Mouse (Mus musculus): ENCODE data around the gene Ankrd13c.

Ankrd13c gene

GRCm38 (mm10) chr3:157938585-157938984, 8.5 kb upstream of the Ankrd13c start:
- in situ Hi-C loops (cut with MboI; ENCODE audit: low pct_unique_long_range_greater_than_20kb in 1 of 2, low sequenced_read_pairs in 2 of 2, unreplicated experiment in 1 of 2): no loop called here

DNA sequence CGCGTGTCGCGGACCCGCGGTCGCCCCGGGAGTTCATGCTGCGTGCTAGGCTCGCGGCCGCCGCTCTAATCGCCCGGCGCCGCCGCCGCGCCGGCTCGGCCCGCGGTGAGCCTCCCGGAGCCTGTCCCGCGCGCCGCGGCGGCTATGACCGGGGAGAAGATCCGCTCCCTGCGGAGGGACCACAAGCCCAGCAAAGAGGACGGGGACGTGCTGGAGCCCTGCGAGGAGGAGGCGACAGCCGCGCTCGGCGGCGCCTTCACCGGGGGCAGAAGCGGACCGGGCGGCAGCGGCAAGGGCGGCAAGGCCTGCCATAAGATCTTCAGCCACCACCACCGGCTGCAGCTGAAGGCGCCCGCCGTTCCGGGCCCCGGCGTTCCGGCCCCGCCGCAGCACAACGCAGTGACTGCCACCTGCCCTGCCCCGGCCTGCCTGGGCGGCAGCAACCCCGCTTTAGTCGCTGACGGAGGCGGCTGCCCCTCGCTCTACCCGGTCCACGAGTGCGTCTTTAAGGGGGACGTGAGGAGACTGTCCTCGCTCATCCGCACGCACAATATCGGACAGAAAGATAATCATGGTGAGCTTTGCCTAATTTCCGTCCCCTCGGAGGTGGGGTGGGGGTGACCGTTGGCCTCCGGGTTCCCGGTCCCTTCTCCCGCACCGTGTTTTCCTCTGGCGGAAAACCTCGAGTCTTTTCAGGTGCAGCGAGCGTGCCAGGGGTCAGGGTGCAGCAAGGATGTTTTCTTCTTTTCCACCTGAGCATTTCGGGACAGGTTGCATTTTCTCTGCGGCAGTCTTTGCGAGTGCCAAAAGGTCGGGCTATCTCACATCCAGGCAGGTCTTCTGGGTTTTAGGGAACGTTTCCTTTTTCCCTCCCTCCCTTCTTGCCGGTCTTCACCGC, 593 bp downstream of the Ankrd13c start:
- in situ Hi-C loops (cut with MboI; ENCODE audit: low pct_unique_long_range_greater_than_20kb in 1 of 2, low sequenced_read_pairs in 2 of 2, unreplicated experiment in 1 of 2): no loop called here

GRCm38 (mm10) chr3:157952716-157953115, 5.7 kb downstream of the Ankrd13c start:
- in situ Hi-C loops (cut with MboI; ENCODE audit: low pct_unique_long_range_greater_than_20kb in 1 of 2, low sequenced_read_pairs in 2 of 2, unreplicated experiment in 1 of 2): no loop called here

DNA sequence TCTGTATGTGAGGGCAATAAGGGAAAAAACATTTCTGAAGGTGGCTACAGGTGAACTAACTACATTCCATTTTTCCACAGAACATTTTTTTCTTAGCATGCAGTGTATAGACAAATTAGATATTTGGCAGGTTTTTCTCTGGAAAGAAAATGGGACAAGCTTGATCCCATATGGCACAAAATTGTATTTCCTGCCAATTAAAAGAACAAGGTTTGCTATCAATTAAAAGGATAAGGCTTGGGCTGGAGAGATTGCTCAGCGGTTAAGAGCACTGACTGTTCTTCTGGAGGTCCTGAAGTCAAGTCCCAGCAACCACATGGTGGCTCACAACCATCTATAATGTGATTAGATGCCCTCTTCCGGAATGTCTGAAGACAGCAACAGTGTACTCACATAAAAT, 8.4 kb downstream of the Ankrd13c start:
- in situ Hi-C loops (cut with MboI; ENCODE audit: low pct_unique_long_range_greater_than_20kb in 1 of 2, low sequenced_read_pairs in 2 of 2, unreplicated experiment in 1 of 2): no loop called here

DNA sequence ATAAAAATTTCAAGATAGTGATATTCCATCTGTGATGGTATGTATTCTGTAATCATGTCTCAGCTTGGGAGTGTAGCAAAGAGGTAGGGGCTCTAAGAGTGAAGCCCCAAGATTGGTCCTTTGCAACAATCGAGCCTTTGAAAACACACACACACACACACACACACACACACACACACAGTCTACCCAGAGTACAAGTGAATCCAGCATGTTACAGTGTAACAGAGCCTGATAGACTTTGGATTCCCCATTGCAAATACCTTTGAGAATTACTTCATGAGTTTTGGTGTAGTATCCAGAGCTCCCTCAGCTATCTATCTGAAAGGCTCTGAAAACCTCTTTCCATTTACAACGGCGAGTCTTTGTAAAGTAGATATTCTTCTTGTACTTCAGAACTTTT, 9.2 kb downstream of the Ankrd13c start:
- in situ Hi-C loops (cut with MboI; ENCODE audit: low pct_unique_long_range_greater_than_20kb in 1 of 2, low sequenced_read_pairs in 2 of 2, unreplicated experiment in 1 of 2): no loop called here

DNA sequence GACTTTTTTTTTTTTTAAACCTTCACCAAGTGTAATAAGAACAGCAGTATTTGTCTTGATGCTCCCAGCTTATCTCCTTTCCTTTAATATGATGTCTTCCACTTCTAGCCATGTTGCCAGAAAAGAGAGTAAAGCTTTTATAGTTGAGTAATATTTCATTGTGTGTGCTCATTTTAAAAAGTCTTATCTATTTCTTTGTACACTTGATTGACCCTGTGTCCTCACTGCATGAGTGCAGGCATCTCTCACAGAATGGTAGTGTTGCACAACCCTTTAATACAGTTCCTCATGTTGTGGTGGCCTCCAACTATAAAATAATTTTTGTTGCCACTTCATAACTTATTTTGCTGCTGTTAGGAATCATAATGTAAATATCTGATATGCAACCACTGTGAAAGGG, 10.3 kb downstream of the Ankrd13c start:
- in situ Hi-C loops (cut with MboI; ENCODE audit: low pct_unique_long_range_greater_than_20kb in 1 of 2, low sequenced_read_pairs in 2 of 2, unreplicated experiment in 1 of 2): no loop called here

- in situ Hi-C loops (cut with MboI; ENCODE audit: low pct_unique_long_range_greater_than_20kb in 1 of 2, low sequenced_read_pairs in 2 of 2, unreplicated experiment in 1 of 2): no loop called here
Measured at GRCm38 (mm10) chr3:157971151-157971550, 24.1 kb downstream of the Ankrd13c start.

GRCm38 (mm10) chr3:157973236-157973635, 26.2 kb downstream of the Ankrd13c start:
- in situ Hi-C loops (cut with MboI; ENCODE audit: low pct_unique_long_range_greater_than_20kb in 1 of 2, low sequenced_read_pairs in 2 of 2, unreplicated experiment in 1 of 2): no loop called here

DNA sequence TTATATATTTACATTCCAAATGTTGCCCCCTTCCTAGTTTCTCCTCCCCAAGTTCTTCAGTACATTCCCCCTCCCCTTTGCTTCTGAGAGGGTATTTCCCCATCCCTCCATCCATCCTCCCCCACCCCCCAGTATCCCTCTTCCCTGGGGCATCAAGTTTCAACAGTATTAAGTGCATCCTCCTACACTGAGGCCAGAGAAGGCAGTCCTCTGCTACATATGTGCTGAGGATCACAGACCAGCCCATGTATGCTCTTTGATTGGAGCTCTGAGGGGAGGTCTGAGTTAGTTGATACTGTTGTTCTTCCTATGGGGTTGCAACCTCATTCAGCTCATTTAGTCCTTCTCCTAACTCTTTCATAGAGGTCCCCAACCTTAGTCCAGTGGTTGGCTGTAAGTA, 32.6 kb downstream of the Ankrd13c start:
- in situ Hi-C loops (cut with MboI; ENCODE audit: low pct_unique_long_range_greater_than_20kb in 1 of 2, low sequenced_read_pairs in 2 of 2, unreplicated experiment in 1 of 2): no loop called here

DNA sequence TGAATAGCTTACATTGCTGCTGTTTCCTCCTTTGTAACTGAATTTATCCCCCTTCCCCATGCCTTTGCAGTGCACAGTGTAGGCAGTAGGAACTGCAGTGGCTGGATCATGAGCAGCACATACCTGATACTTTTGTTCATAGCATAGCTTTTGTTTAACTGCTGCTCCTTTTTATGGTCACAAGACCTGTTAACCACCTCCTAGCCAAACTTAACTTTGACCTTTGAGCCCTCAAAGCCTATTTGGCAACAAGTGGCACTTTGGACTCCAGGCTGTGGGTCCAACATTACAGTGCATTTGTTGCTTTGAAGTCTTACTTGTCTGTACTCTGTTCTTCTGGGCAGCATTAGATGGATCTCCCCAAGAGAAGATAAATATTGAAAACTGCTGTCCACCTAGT, 46.3 kb downstream of the Ankrd13c start:
- in situ Hi-C loops (cut with MboI; ENCODE audit: low pct_unique_long_range_greater_than_20kb in 1 of 2, low sequenced_read_pairs in 2 of 2, unreplicated experiment in 1 of 2): no loop called here

GRCm38 (mm10) chr3:157995726-157996125, 48.7 kb downstream of the Ankrd13c start:
- in situ Hi-C loops (cut with MboI; ENCODE audit: low pct_unique_long_range_greater_than_20kb in 1 of 2, low sequenced_read_pairs in 2 of 2, unreplicated experiment in 1 of 2): no loop called here

GRCm38 (mm10) chr3:157998742-157999369, 51.8 kb downstream of the Ankrd13c start:
- in situ Hi-C loops (cut with MboI; ENCODE audit: low pct_unique_long_range_greater_than_20kb in 1 of 2, low sequenced_read_pairs in 2 of 2, unreplicated experiment in 1 of 2): no loop called here

- in situ Hi-C loops (cut with MboI; ENCODE audit: low pct_unique_long_range_greater_than_20kb in 1 of 2, low sequenced_read_pairs in 2 of 2, unreplicated experiment in 1 of 2): loop anchor here in 1 of 2 experiments (25.0 kb wide), 1 partner anchor 471 kb away; the partner anchor contains the start of gene Zranb2
Measured at GRCm38 (mm10) chr3:158008647-158009046, 61.6 kb downstream of the Ankrd13c start.

DNA sequence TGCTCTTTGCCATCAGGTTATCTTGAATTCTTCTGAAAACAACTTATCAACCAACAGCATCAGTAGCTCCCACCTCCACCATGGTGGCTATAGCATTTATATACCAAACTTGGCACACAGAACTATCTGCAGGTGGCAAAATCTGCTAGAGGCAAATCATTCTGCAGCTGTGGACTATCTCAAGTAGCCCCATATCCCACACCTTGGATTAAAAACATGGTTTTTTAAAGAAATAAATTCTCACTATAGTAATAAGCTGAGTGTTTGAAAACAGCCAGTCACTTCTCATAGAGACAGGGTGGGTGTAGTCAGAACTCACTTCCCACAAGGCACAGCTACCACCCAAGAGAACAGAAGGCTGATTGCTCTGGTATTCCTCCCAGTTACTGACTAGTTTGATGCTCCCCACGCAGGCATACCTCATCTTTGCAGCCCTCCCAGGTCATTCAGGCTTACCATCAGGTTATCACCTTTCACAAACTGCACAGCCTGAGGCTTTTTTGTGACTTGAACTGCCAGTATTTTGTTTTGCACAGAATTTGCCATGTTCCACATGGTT, 62.8 kb downstream of the Ankrd13c start:
- in situ Hi-C loops (cut with MboI; ENCODE audit: low pct_unique_long_range_greater_than_20kb in 1 of 2, low sequenced_read_pairs in 2 of 2, unreplicated experiment in 1 of 2): loop anchor here in 1 of 2 experiments (25.0 kb wide), 1 partner anchor 473 kb away; the partner anchor contains the start of gene Zranb2

GRCm38 (mm10) chr3:158031371-158031925, 84.4 kb downstream of the Ankrd13c start:
- in situ Hi-C loops (cut with MboI; ENCODE audit: low pct_unique_long_range_greater_than_20kb in 1 of 2, low sequenced_read_pairs in 2 of 2, unreplicated experiment in 1 of 2): no loop called here

DNA sequence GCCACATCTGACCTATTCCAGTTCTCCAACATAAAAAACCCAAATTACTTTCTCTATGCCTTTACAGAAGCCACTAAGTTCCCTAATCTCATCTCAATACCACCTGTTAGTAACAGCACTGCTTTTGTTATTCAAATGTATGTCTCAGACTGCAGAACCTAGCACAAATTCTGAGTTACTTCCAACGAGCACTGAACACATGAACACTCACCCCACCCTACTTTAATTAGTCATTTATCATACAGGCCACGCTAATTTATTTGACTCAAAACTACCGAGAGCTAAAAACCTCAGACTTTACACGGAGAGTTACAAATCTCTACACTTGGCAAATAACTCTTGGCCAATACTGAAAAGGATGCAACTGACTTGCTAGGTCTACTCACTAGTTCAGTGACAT, 85.1 kb downstream of the Ankrd13c start:
- in situ Hi-C loops (cut with MboI; ENCODE audit: low pct_unique_long_range_greater_than_20kb in 1 of 2, low sequenced_read_pairs in 2 of 2, unreplicated experiment in 1 of 2): no loop called here

- in situ Hi-C loops (cut with MboI; ENCODE audit: low pct_unique_long_range_greater_than_20kb in 1 of 2, low sequenced_read_pairs in 2 of 2, unreplicated experiment in 1 of 2): no loop called here
Measured at GRCm38 (mm10) chr3:158035866-158036265, 88.8 kb downstream of the Ankrd13c start.

DNA sequence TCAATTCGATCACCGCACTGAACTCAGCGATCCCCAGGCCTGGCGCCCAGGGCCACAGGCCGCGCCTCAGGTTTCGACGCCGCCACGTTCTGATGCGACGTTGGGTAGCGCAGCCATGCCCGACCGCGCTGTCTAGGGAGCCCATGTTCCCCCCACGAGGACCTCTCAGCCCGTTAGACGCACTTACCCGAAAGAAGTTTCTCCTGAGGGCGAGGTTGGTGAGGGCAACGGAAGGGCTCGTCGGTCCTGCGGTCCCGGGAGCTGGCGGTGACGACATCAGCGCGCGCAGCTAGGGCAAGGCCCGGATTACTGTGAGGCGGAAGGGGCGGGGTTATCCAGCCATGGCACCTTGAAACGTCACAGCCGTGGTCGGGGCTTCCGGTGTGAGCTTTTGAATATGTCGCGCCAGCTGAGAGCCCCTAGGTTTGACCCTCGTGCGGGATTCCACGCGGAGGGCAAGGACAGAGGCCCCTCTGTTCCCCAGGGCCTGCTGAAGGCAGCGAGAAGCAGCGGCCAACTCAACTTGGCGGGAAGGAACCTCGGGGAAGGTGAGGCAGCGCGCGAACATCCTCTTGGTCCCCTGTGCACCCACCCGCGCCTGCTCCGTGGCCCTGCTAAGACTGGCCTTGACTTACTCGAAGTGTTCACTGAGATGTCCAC, 89.4 kb downstream of the Ankrd13c start, which contains the start of the genes Srsf11 and Lrrc40:
Gene Srsf11 (minus strand): TSS at position 311 of the 660 bp plus-strand sequence.
Gene Lrrc40 (plus strand): TSS at position 334 of the 660 bp plus-strand sequence.
- in situ Hi-C loops (cut with MboI; ENCODE audit: low pct_unique_long_range_greater_than_20kb in 1 of 2, low sequenced_read_pairs in 2 of 2, unreplicated experiment in 1 of 2): no loop called here
